Mouse (Mus musculus) lung, embryonic 14.5 days (tissue): ENCODE measurements around the gene Pnpla6. TPM values are rescaled to one million over a fixed set of nuclear protein-coding genes. Genes with fewer than 3 reads are reported as not detected.
A peak's percentile ranks its signal among the peaks of the same experiment; 100 is the strongest.

Experiments used
- ATAC-seq: fragments of 200-750 bp; cut with Nextera tagmentation; 2 replicates; pipeline ENCODE4 v1.8.0; 2017; ENCODE audit warnings: mild to moderate bottlenecking, moderate TSS enrichment, moderate library complexity; ENCODE audit not compliant: insufficient read depth
- DNase-seq: peaks from one replicate; pipeline ENCODE4 v3.0.0-alpha.2; 2015
- H3K27ac ChIP-seq: fragments of 300-500 bp; sonication (generic); 2 replicates; pipeline ENCODE4 v1.5.1; 2014; ENCODE audit warnings: low read depth, mild to moderate bottlenecking, moderate library complexity
- H3K27me3 ChIP-seq: fragments of 300-500 bp; sonication (generic); 2 replicates; pipeline ENCODE4 v1.6.1; 2014; ENCODE audit warnings: low read length, control low read depth; ENCODE audit not compliant: insufficient read depth
- H3K36me3 ChIP-seq: fragments of 300-500 bp; sonication (generic); 2 replicates; pipeline ENCODE4 v1.6.1; 2014; ENCODE audit warnings: control low read depth; ENCODE audit not compliant: insufficient read depth
- H3K4me1 ChIP-seq: fragments of 300-500 bp; sonication (generic); 2 replicates; pipeline ENCODE4 v1.6.1; 2014; ENCODE audit warnings: antibody characterized with exemption, control low read depth; ENCODE audit not compliant: insufficient read depth
- H3K4me2 ChIP-seq: fragments of 300-500 bp; sonication (generic); 2 replicates; pipeline ENCODE4 v1.6.1; 2014; ENCODE audit warnings: mild to moderate bottlenecking
- H3K4me3 ChIP-seq: fragments of 300-500 bp; sonication (generic); 2 replicates; pipeline ENCODE4 v1.5.1; 2014; ENCODE audit warnings: low read depth, low read length
- H3K9ac ChIP-seq: fragments of 300-500 bp; sonication (generic); 2 replicates; pipeline ENCODE4 v1.6.1; 2014
- H3K9me3 ChIP-seq: fragments of 300-500 bp; sonication (generic); 2 replicates; pipeline ENCODE4 v1.6.1; 2016; ENCODE audit warnings: low read depth, low read length, control low read depth
- CTCF ChIP-seq: IDR thresholded peaks from 2 replicates; pipeline ENCODE4 v1.5.1; 2016; ENCODE audit warnings: antibody characterized with exemption, low read depth
- WGBS: fragments of 180-500 bp; shearing (Covaris S2); extraction: QIAGEN DNeasy Blood & Tissue Kit; methylation state at CpG from one replicate; pipeline ENCODE4 v1.1.7; 2014; 5-methylcytosine and 5-hydroxymethylcytosine counted together
- polyA plus RNA-seq: library from polyadenylated mRNA; unstranded; fragments of >200 nt; fragmentation: Nextera tagmentation; extraction: Ambion mirVana; gene quantifications from 2 replicates; pipeline ENCODE4 v1.2.1, GENCODE M21; 2014

Gene Pnpla6
- polyA plus RNA-seq, 1 experiment from 2014 or later, result 19.1 TPM

DNA sequence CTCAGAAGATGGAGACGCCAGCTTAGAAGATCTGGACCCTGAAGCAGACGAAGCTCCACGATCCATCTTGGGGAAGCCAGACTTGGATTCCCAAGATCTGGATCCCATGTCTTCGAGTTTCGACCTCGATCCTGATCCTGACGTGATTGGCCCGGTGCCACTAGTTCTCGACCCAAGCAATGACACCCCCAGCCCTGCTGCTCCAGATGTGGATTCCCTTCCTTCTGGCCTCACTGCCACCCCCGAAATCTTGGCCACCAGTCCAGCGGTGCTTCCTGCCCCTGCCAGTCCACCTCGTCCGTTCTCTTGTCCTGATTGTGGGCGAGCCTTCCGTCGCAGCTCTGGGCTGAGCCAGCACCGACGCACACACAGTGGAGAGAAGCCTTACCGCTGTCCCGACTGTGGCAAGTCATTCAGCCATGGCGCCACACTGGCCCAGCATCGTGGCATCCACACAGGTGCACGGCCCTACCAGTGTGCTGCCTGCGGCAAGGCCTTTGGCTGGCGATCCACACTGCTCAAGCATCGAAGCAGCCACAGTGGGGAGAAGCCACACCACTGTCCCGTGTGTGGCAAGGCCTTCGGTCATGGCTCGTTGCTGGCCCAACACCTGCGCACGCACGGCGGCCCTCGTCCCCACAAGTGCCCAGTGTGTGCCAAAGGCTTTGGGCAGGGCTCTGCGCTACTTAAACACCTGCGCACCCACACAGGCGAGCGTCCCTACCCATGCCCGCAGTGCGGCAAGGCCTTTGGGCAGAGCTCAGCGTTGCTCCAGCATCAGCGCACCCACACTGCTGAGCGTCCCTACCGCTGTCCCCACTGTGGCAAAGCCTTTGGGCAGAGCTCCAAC is 19.4 kb upstream of the Pnpla6 start:
- no peak for ATAC-seq
- H3K36me3 ChIP-seq, result peaks cover 33% of the 10 kb centered on the region
- H3K4me2 ChIP-seq, result no peak overlapping the region
- H3K27me3 ChIP-seq, result no peaks in the 10 kb centered on the region
- H3K9me3 ChIP-seq, result no peaks in the 10 kb centered on the region; the same call in 1 of the 2 replicates
- DNase-seq, result no peak
- H3K4me1 ChIP-seq, result peaks cover 3% of the 10 kb centered on the region; the same call in 1 of the 2 replicates
- TF ChIP-seq CTCF, result no peak
- 93% methylated on average over 44 of the region's 44 CpGs for WGBS
- H3K4me3 ChIP-seq, result no peak overlapping the region
- H3K9ac ChIP-seq, result no peak overlapping the region
- no peak overlapping the region for H3K27ac ChIP-seq

DNA sequence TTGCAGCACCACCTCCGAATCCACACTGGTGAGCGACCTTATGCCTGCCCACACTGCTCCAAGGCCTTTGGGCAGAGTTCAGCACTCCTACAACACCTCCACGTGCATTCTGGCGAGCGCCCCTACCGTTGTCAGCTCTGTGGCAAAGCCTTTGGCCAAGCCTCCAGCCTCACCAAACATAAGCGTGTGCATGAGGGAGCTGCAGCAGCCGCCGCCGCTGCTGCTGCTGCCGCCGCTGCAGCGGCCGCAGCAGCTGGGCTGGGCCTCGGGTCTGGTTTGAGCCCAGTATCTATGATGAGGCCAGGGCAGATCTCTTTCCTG is 18.8 kb upstream of the Pnpla6 start:
- Histone ChIP-seq H3K27ac (no peak overlapping the region), H3K9ac (no peak overlapping the region), H3K4me1 (peaks cover 9% of the 10 kb centered on the region), H3K27me3 (no peaks in the 10 kb centered on the region), H3K4me2 (no peak overlapping the region), H3K9me3 (no peaks in the 10 kb centered on the region; the same call in 1 of the 2 replicates), H3K4me3 (no peak overlapping the region), H3K36me3 (peaks cover 33% of the 10 kb centered on the region)
- WGBS, result 89% methylated on average over 15 of the region's 15 CpGs
- no peak for DNase-seq
- no peak for ATAC-seq
- TF ChIP-seq CTCF, result no peak

- DNase-seq (no peak), ATAC-seq (no peak)
- Histone ChIP-seq H3K4me1 (peaks cover 8% of the 10 kb centered on the region), H3K4me2 (no peak overlapping the region), H3K27ac (no peak overlapping the region), H3K9me3 (no peaks in the 10 kb centered on the region; the same call in 1 of the 2 replicates), H3K27me3 (no peaks in the 10 kb centered on the region), H3K9ac (no peak overlapping the region), H3K4me3 (no peak overlapping the region), H3K36me3 (peaks cover 33% of the 10 kb centered on the region)
- WGBS, result 77% methylated on average over 3 of the region's 3 CpGs
- no peak for TF ChIP-seq CTCF
Measured at GRCm38 (mm10) chr8:3498583-3498982, 16.6 kb upstream of the Pnpla6 start.

- DNase-seq (peak; percentile 56), ATAC-seq (peak; percentile 22)
- peak overlapping the region; percentile 76 for H3K4me3 ChIP-seq
- no peak for TF ChIP-seq CTCF
- no peaks in the 10 kb centered on the region; the same call in 1 of the 2 replicates for H3K9me3 ChIP-seq
- peaks cover 28% of the 10 kb centered on the region for H3K36me3 ChIP-seq
- peak overlapping the region; percentile 92 for H3K27ac ChIP-seq
- H3K9ac ChIP-seq, result peak overlapping the region; percentile 78
- 4% methylated on average over 8 of the region's 8 CpGs for WGBS
- H3K4me2 ChIP-seq, result peak overlapping the region; percentile 84
- no peaks in the 10 kb centered on the region for H3K27me3 ChIP-seq
- peaks cover 8% of the 10 kb centered on the region for H3K4me1 ChIP-seq
Measured at GRCm38 (mm10) chr8:3499751-3500150, 15.4 kb upstream of the Pnpla6 start.

GRCm38 (mm10) chr8:3500235-3501090 is 14.7 kb upstream of the Pnpla6 start, which contains the start of gene Mcoln1:
Mcoln1 (plus strand) TSS chr8:3500457.
- peak; percentile 99 for DNase-seq
- TF ChIP-seq CTCF, result peak; percentile 43
- no peaks in the 10 kb centered on the region; the same call in 1 of the 2 replicates for H3K9me3 ChIP-seq
- no peaks in the 10 kb centered on the region for H3K27me3 ChIP-seq
- H3K4me1 ChIP-seq, result peaks cover 8% of the 10 kb centered on the region
- peak within 1 kb of the TSS; percentile 84 for H3K4me2 ChIP-seq
- WGBS, result under 1% methylated on average over 70 of the region's 70 CpGs
- peak within 1 kb of the TSS; percentile 78 for H3K9ac ChIP-seq
- ATAC-seq, result peak; percentile 90
- H3K4me3 ChIP-seq, result peak within 1 kb of the TSS; percentile 76
- H3K36me3 ChIP-seq, result peaks cover 21% of the 10 kb centered on the region
- H3K27ac ChIP-seq, result peak within 1 kb of the TSS; percentile 92

DNA sequence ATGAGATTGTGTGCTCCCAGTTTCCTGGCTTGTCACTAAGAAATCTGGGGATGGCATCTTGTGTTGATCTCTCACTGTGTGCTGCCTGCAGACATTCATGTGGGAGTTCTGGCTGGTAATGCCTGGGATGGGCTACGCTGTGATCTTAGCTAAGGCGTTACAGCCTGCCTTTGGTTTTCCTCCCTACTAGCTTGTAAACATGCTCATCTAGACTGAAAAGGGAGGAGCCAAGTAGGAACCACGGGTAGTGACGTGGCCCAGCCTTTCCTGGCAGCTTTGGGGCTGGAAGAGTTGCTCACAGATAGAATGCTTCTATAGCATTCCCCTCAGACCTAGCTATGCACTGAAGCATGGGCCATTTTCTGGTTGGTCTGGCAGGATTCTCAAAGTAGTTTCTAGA is 13.0 kb upstream of the Pnpla6 start:
- Histone ChIP-seq H3K4me3 (no peak overlapping the region), H3K9ac (no peak overlapping the region), H3K9me3 (no peaks in the 10 kb centered on the region), H3K4me1 (peaks cover 8% of the 10 kb centered on the region), H3K4me2 (no peak overlapping the region), H3K36me3 (peaks cover 20% of the 10 kb centered on the region; the same call in 1 of the 2 replicates), H3K27ac (no peak overlapping the region), H3K27me3 (no peaks in the 10 kb centered on the region)
- DNase-seq (no peak), ATAC-seq (no peak)
- TF ChIP-seq CTCF, result no peak
- WGBS, result 70% methylated on average over 4 of the region's 4 CpGs
